Mouse (Mus musculus): ENCODE measurements around the gene Creb5. TPM values are rescaled to one million over a fixed set of nuclear protein-coding genes. Genes with fewer than 3 reads are reported as not detected.
A peak's percentile ranks its signal among the peaks of the same experiment; 100 is the strongest.

Creb5 gene
- polyA plus RNA-seq, 1 experiment from 2014 or later, result 10.0 TPM

DNA sequence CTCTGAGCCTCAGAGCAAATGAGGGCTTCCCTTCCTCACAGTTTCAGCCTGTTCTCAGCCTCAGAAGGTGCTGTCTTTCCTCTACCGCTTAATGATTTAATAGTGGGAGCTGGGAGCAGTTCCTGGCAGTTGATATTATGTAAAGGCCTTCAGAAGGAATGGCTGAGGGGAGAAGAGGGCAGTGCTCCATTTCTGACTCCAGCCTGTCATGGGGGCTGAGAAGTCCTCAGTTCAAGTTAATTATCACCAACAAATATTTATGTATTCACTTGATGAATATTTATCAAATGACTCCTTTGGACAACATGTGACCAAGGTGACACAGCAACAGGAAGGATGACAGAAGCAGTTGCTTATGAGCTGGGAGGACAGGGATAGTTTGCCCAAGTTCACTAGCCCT lies 214.2 kb downstream of the Creb5 start:
- H3K9me3 ChIP-seq (replicated peaks; ENCODE audit: control insufficient read depth, low read length), result 0 out of 2 replicates have a peak, but pooled peaks cover 6% of the 10 kb centered on the region
- no peak overlapping the region for H3K4me2 ChIP-seq (ENCODE audit: low read depth, low read length)
- H3K4me1 ChIP-seq (ENCODE audit: control insufficient read depth, insufficient read depth, low read length), result peaks cover 8% of the 10 kb centered on the region; the same call in 1 of the 2 replicates
- H3K4me3 ChIP-seq (replicated peaks; ENCODE audit: low read length), result no peak overlapping the region
- H3K36me3 ChIP-seq (ENCODE audit: control insufficient read depth, insufficient read depth, low read length), result no peaks in the 10 kb centered on the region
- H3K9ac ChIP-seq (ENCODE audit: low read length), result no peak overlapping the region
- ATAC-seq (ENCODE audit: insufficient read depth, low FRiP score), result no peak
- H3K27ac ChIP-seq (ENCODE audit: low read length), result no peak overlapping the region
- no peaks in the 10 kb centered on the region for H3K27me3 ChIP-seq (ENCODE audit: control insufficient read depth, insufficient read depth, low read length)
- WGBS, result 71% methylated on average over 1 of the region's 1 CpGs

DNA sequence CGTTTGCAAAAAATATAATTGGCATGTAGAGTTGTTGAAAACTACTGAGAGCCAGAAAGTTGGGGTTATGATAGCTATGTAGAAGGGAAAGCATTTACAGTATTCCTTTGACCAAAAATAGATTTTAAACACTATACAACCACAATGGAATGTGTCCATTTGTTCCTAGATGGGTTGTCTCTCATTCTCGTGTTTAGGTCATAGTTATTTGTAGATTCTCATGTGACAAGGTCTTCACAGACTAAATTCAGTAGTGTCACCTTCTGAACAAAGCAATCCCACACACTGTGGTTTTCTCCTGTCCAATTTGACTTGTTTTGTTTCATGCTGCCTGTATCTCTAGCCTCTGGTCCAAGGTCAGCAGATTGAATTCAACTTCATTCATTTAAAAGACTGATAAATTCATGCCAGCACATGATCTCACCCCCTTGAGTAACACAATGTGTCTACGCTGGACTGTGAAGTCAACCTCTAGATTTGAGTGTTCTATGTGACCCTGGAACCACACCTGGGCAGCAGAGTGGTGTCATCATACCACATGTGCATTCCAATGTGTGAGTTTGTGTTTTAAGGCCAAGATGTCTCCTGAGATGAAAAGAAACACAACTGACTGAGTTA lies 220.0 kb downstream of the Creb5 start:
- 69% methylated on average over 3 of the region's 3 CpGs for WGBS
- no peak overlapping the region for H3K4me2 ChIP-seq (ENCODE audit: low read depth, low read length)
- no peak for ATAC-seq (ENCODE audit: insufficient read depth, low FRiP score)
- no peaks in the 10 kb centered on the region for H3K4me1 ChIP-seq (ENCODE audit: control insufficient read depth, insufficient read depth, low read length)
- no peak overlapping the region for H3K9ac ChIP-seq (ENCODE audit: low read length)
- H3K4me3 ChIP-seq (replicated peaks; ENCODE audit: low read length), result no peak overlapping the region
- 0 out of 2 replicates have a peak, but pooled peaks cover 6% of the 10 kb centered on the region for H3K9me3 ChIP-seq (replicated peaks; ENCODE audit: control insufficient read depth, low read length)
- H3K27me3 ChIP-seq (ENCODE audit: control insufficient read depth, insufficient read depth, low read length), result no peaks in the 10 kb centered on the region
- no peak overlapping the region for H3K27ac ChIP-seq (ENCODE audit: low read length)
- no peaks in the 10 kb centered on the region for H3K36me3 ChIP-seq (ENCODE audit: control insufficient read depth, insufficient read depth, low read length)

DNA sequence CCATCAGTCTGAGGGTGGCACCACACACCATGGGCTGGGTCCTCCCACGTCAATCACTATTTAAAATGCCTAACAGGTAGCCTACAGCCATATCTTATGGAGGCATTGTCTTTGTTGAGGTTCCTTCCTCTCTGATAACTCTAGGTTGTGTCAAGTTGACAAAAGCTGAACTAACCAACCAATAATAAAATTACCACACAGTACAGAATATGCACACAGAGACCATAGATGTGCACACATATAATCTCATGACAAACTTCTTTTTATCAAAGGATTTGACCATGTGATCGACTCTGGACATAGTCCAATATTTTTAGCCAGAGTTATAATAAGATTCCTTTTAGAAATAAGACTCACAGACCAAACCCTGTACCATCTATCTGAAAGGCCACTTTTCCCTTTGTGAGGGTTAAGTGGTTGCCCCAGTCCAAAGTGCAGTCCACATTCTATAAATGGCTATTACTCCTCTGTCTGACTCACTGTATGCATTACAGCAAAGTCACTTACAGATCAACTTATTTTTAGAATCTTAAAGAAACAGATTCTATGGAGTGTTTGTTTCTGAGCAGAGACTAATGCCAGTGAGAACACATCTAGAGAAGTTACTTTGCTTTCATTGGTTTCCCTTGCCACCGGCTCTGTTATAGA lies 221.9 kb downstream of the Creb5 start:
- no peaks in the 10 kb centered on the region for H3K4me1 ChIP-seq (ENCODE audit: control insufficient read depth, insufficient read depth, low read length)
- 68% methylated on average over 3 of the region's 3 CpGs for WGBS
- H3K9ac ChIP-seq (ENCODE audit: low read length), result no peak overlapping the region
- no peaks in the 10 kb centered on the region for H3K9me3 ChIP-seq (replicated peaks; ENCODE audit: control insufficient read depth, low read length)
- H3K27ac ChIP-seq (ENCODE audit: low read length), result no peak overlapping the region
- no peak overlapping the region for H3K4me2 ChIP-seq (ENCODE audit: low read depth, low read length)
- no peak overlapping the region for H3K4me3 ChIP-seq (replicated peaks; ENCODE audit: low read length)
- H3K36me3 ChIP-seq (ENCODE audit: control insufficient read depth, insufficient read depth, low read length), result no peaks in the 10 kb centered on the region
- ATAC-seq (ENCODE audit: insufficient read depth, low FRiP score), result peak; percentile 56; the same call in 1 of the 2 replicates
- no peaks in the 10 kb centered on the region for H3K27me3 ChIP-seq (ENCODE audit: control insufficient read depth, insufficient read depth, low read length)

DNA sequence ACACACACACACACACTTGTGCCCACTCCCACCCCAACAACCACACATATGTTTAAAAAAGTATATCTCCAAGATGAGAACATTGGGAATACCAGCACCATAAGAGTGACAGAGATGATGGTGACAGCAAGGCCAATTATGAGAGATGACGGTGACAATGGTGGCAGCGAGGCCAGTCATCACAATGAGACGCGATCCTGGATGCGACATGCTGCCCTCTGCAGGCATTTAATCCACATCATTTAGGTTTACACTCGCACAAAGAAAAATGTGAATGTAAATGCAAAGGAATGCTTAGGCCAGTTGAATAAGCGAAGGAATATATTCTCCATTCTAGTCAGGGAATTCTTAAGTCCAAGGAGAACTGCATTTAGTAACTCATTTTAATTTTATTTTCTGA lies 222.9 kb downstream of the Creb5 start:
- no peaks in the 10 kb centered on the region for H3K27me3 ChIP-seq (ENCODE audit: control insufficient read depth, insufficient read depth, low read length)
- H3K9me3 ChIP-seq (replicated peaks; ENCODE audit: control insufficient read depth, low read length), result no peaks in the 10 kb centered on the region
- H3K4me1 ChIP-seq (ENCODE audit: control insufficient read depth, insufficient read depth, low read length), result no peaks in the 10 kb centered on the region
- 60% methylated on average over 7 of the region's 7 CpGs for WGBS
- H3K27ac ChIP-seq (ENCODE audit: low read length), result no peak overlapping the region
- H3K4me3 ChIP-seq (replicated peaks; ENCODE audit: low read length), result no peak overlapping the region
- no peak for ATAC-seq (ENCODE audit: insufficient read depth, low FRiP score)
- no peaks in the 10 kb centered on the region for H3K36me3 ChIP-seq (ENCODE audit: control insufficient read depth, insufficient read depth, low read length)
- H3K9ac ChIP-seq (ENCODE audit: low read length), result no peak overlapping the region
- no peak overlapping the region for H3K4me2 ChIP-seq (ENCODE audit: low read depth, low read length)

DNA sequence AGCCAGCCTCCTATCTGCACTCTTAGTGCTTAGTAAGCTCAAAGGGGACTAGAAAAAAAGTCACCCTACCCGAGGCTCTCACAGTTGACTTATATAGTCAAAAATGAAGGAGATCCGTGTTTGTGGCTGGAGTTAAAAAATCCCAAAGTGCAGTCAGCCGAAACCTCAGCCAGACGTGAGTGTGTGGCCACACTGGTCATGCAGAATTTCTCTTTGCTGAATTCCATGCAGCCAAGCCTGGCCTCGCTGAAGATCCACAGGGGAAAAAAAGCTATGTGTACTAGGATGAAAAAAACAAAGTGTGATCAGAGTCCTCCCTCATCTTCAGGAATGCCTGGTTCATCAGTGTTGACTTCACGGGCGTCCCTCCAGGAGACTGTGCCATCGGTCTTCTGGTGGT lies 225.2 kb downstream of the Creb5 start:
- H3K27me3 ChIP-seq (ENCODE audit: control insufficient read depth, insufficient read depth, low read length), result no peaks in the 10 kb centered on the region
- no peak for ATAC-seq (ENCODE audit: insufficient read depth, low FRiP score)
- no peak overlapping the region for H3K4me2 ChIP-seq (ENCODE audit: low read depth, low read length)
- H3K27ac ChIP-seq (ENCODE audit: low read length), result no peak overlapping the region
- WGBS, result 80% methylated on average over 8 of the region's 8 CpGs
- H3K36me3 ChIP-seq (ENCODE audit: control insufficient read depth, insufficient read depth, low read length), result no peaks in the 10 kb centered on the region
- H3K9me3 ChIP-seq (replicated peaks; ENCODE audit: control insufficient read depth, low read length), result no peaks in the 10 kb centered on the region
- H3K4me1 ChIP-seq (ENCODE audit: control insufficient read depth, insufficient read depth, low read length), result no peaks in the 10 kb centered on the region
- no peak overlapping the region for H3K4me3 ChIP-seq (replicated peaks; ENCODE audit: low read length)
- no peak overlapping the region for H3K9ac ChIP-seq (ENCODE audit: low read length)

DNA sequence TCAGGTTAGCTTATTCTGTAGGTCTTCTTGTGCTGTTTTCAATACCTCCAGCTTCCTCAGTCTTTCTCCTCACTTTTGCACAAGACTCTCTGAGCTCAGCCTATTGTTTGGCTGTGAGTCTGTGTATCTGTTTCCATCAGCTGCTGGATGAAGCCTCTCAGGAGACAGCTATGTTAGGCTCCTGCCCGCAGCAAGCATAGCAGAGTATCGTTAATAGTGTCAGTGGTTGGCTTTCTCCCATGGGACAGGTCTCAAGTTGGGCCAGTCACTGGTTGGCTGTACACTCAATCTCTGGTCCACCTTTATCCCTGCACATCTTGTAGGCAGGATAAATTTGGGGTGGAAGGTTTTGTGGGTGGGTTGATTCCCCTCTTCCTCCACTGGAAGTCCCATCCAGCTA lies 226.3 kb downstream of the Creb5 start:
- WGBS, result 86% methylated on average over 2 of the region's 2 CpGs

DNA sequence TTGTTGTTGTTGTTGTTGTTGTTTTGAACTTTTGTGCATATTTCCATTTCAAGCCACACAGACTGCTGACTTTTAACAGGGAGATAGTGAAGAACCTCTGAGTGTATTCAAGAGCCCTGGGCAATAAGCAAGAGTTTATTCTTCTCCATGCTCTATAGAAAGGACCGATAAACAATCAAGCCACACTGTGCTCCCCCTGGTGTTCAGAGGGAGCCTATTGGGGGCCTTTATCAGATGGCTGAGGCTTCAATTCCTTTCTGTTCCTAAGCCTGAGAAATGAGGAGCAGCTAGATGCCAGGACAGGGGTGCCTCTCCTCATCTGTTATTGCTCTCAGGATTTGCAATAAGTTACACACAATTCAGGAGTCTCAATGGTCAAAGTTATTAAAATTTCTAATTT lies 227.8 kb downstream of the Creb5 start:
- no peak overlapping the region for H3K27ac ChIP-seq (ENCODE audit: low read length)

More for the DNA sequence above, 226.3 kb downstream of the Creb5 start:
- H3K4me2 ChIP-seq (ENCODE audit: low read depth, low read length), result no peak overlapping the region
- H3K9me3 ChIP-seq (replicated peaks; ENCODE audit: control insufficient read depth, low read length), result no peaks in the 10 kb centered on the region
- H3K36me3 ChIP-seq (ENCODE audit: control insufficient read depth, insufficient read depth, low read length), result no peaks in the 10 kb centered on the region
- no peak overlapping the region for H3K27ac ChIP-seq (ENCODE audit: low read length)
- H3K4me3 ChIP-seq (replicated peaks; ENCODE audit: low read length), result no peak overlapping the region
- H3K4me1 ChIP-seq (ENCODE audit: control insufficient read depth, insufficient read depth, low read length), result no peaks in the 10 kb centered on the region
- no peak overlapping the region for H3K9ac ChIP-seq (ENCODE audit: low read length)
- ATAC-seq (ENCODE audit: insufficient read depth, low FRiP score), result no peak
- H3K27me3 ChIP-seq (ENCODE audit: control insufficient read depth, insufficient read depth, low read length), result no peaks in the 10 kb centered on the region

DNA sequence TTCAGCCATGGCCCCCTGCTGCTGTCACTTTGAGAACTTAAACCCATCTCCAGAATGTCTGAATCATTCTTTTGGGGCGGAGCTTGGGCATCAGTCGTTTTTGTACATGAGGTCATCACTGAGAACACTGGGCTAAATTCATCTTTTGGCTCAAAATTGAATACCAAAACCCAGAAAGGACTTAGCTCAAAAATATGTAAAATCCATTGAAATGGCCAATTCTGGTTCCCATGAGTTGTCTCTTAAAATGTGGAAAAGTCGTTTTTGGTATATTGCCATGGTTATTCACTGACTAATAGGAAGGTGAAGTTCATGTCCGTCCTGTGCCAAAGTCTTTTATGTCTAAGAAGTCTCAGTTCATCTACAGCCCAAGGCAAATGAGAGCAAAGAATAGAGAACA lies 228.5 kb downstream of the Creb5 start:
- no peaks in the 10 kb centered on the region for H3K9me3 ChIP-seq (replicated peaks; ENCODE audit: control insufficient read depth, low read length)
- ATAC-seq (ENCODE audit: insufficient read depth, low FRiP score), result no peak
- H3K9ac ChIP-seq (ENCODE audit: low read length), result no peak overlapping the region
- H3K4me3 ChIP-seq (replicated peaks; ENCODE audit: low read length), result no peak overlapping the region
- no peak overlapping the region for H3K27ac ChIP-seq (ENCODE audit: low read length)
- H3K4me1 ChIP-seq (ENCODE audit: control insufficient read depth, insufficient read depth, low read length), result no peaks in the 10 kb centered on the region
- no peak overlapping the region for H3K4me2 ChIP-seq (ENCODE audit: low read depth, low read length)
- no peaks in the 10 kb centered on the region for H3K27me3 ChIP-seq (ENCODE audit: control insufficient read depth, insufficient read depth, low read length)
- 75% methylated on average over 4 of the region's 4 CpGs for WGBS
- H3K36me3 ChIP-seq (ENCODE audit: control insufficient read depth, insufficient read depth, low read length), result no peaks in the 10 kb centered on the region

More for the DNA sequence above, 227.8 kb downstream of the Creb5 start:
- no peaks in the 10 kb centered on the region for H3K27me3 ChIP-seq (ENCODE audit: control insufficient read depth, insufficient read depth, low read length)
- no peaks in the 10 kb centered on the region for H3K4me1 ChIP-seq (ENCODE audit: control insufficient read depth, insufficient read depth, low read length)
- H3K9me3 ChIP-seq (replicated peaks; ENCODE audit: control insufficient read depth, low read length), result no peaks in the 10 kb centered on the region
- ATAC-seq (ENCODE audit: insufficient read depth, low FRiP score), result no peak
- no peaks in the 10 kb centered on the region for H3K36me3 ChIP-seq (ENCODE audit: control insufficient read depth, insufficient read depth, low read length)
- 30% methylated on average over 1 of the region's 1 CpGs for WGBS
- no peak overlapping the region for H3K4me2 ChIP-seq (ENCODE audit: low read depth, low read length)
- no peak overlapping the region for H3K9ac ChIP-seq (ENCODE audit: low read length)
- no peak overlapping the region for H3K4me3 ChIP-seq (replicated peaks; ENCODE audit: low read length)

DNA sequence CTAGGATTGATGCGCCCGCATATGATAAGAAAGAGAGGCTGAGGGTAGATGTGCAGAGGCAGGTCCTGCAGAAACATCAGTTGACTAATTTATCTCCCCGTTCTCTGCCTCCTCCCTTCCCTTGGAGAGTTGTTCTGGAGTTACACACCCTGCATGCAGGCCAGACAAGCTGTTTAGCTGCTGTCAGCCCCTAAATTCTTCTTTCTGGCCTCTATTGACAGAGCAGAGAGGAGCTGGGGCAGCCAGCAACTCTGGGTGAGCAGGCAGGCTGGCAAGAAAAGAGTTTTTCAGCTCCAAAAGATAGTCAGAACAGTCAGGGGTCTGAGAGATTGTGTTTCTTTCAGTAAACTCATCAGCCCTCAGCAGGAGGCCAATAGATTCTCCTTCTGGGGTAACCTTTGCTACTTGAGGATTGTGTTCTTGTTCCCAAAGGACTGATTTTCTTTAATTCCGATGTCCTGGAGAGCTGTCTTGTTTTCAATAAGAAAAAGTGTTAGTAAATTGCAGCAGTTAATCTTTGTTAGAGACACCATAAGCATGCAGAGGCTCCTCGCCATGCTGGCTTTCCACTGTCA lies 230.4 kb downstream of the Creb5 start:
- H3K9me3 ChIP-seq (replicated peaks; ENCODE audit: control insufficient read depth, low read length), result no peaks in the 10 kb centered on the region
- H3K4me1 ChIP-seq (ENCODE audit: control insufficient read depth, insufficient read depth, low read length), result no peaks in the 10 kb centered on the region
- H3K27me3 ChIP-seq (ENCODE audit: control insufficient read depth, insufficient read depth, low read length), result no peaks in the 10 kb centered on the region
- no peak overlapping the region for H3K9ac ChIP-seq (ENCODE audit: low read length)
- no peak for ATAC-seq (ENCODE audit: insufficient read depth, low FRiP score)
- H3K4me3 ChIP-seq (replicated peaks; ENCODE audit: low read length), result no peak overlapping the region
- 58% methylated on average over 5 of the region's 5 CpGs for WGBS
- no peaks in the 10 kb centered on the region for H3K36me3 ChIP-seq (ENCODE audit: control insufficient read depth, insufficient read depth, low read length)
- no peak overlapping the region for H3K27ac ChIP-seq (ENCODE audit: low read length)
- H3K4me2 ChIP-seq (ENCODE audit: low read depth, low read length), result no peak overlapping the region
